Mouse (Mus musculus) c-Kit-positive CD71-positive TER-119-negative erythroid progenitor cells, embryonic 14.5 days (primary cell): ENCODE data around the gene Blmh.

Experiments
- DNase-seq: peaks from one replicate; pipeline ENCODE4 v3.0.0-alpha.2; 2013; ENCODE audit warnings: low read depth

Gene Blmh

GRCm38 (mm10) chr11:76998705-76999226, 74.2 kb downstream of the Blmh start:
- DNase-seq: no peak

GRCm38 (mm10) chr11:77000741-77001140, 76.1 kb downstream of the Blmh start:
- DNase-seq: no peak

GRCm38 (mm10) chr11:77002361-77002760, 77.8 kb downstream of the Blmh start:
- DNase-seq: no peak

GRCm38 (mm10) chr11:77005881-77006280, 81.3 kb downstream of the Blmh start:
- no peak for DNase-seq

- no peak for DNase-seq
Measured at GRCm38 (mm10) chr11:77006616-77007015, 82.0 kb downstream of the Blmh start.

GRCm38 (mm10) chr11:77009069-77010025, 84.7 kb downstream of the Blmh start:
- DNase-seq: no peak

GRCm38 (mm10) chr11:77010762-77011475, 86.3 kb downstream of the Blmh start:
- DNase-seq: no peak

GRCm38 (mm10) chr11:77018046-77018445, 93.4 kb downstream of the Blmh start:
- no peak for DNase-seq

- DNase-seq: no peak
Measured at GRCm38 (mm10) chr11:77019539-77019938, 94.9 kb downstream of the Blmh start.

GRCm38 (mm10) chr11:77021749-77022396, 97.3 kb downstream of the Blmh start:
- DNase-seq: no peak

- DNase-seq: no peak
Measured at GRCm38 (mm10) chr11:77026559-77026958, 102.0 kb downstream of the Blmh start.

- DNase-seq: no peak
Measured at GRCm38 (mm10) chr11:77028157-77028556, 103.5 kb downstream of the Blmh start.

GRCm38 (mm10) chr11:77031151-77031934, 106.7 kb downstream of the Blmh start:
- DNase-seq: no peak
